Comparison of ENCODE assay signal across 8 mouse cellular contexts in genomic region chr1:192444658-192445447, GRCm38 (mm10).
DNase-seq lines count a peak whose midpoint lies in the region; ATAC-seq and TF ChIP-seq lines count a peak whose summit lies in the region.

No protein-coding gene starts in this region.

- H3K4me2 ChIP-seq in forebrain, embryonic 13.5 days, result peak overlapping the region; percentile 21
- no peak overlapping the region for H3K4me2 ChIP-seq in hindbrain, embryonic 14.5 days (replicated peaks)
- no peak overlapping the region for H3K4me2 ChIP-seq in midbrain, embryonic 16.5 days (ENCODE audit: low read length)

- no peaks in the 10 kb centered on the region for H3K4me1 ChIP-seq in ES-Bruce4 (ENCODE audit: control insufficient read depth, insufficient read depth, low read length)
- peaks cover 34% of the 10 kb centered on the region for H3K4me1 ChIP-seq in forebrain, embryonic 13.5 days
- H3K4me1 ChIP-seq in hindbrain, embryonic 14.5 days (replicated peaks; ENCODE audit: control insufficient read depth, insufficient read depth, low read length), result peaks cover 18% of the 10 kb centered on the region
- H3K4me1 ChIP-seq in midbrain, embryonic 16.5 days (ENCODE audit: control insufficient read depth, insufficient read depth, low read length), result peaks cover 21% of the 10 kb centered on the region

- no peaks in the 10 kb centered on the region for H3K9me3 ChIP-seq in ES-Bruce4 (replicated peaks; ENCODE audit: control insufficient read depth, insufficient read depth, low read length, poor library complexity, severe bottlenecking)
- H3K9me3 ChIP-seq in forebrain, embryonic 13.5 days (replicated peaks), result no peaks in the 10 kb centered on the region
- H3K9me3 ChIP-seq in hindbrain, embryonic 14.5 days (ENCODE audit: control insufficient read depth, low read length), result no peaks in the 10 kb centered on the region
- H3K9me3 ChIP-seq in midbrain, embryonic 16.5 days (replicated peaks; ENCODE audit: control insufficient read depth, low read length, poor library complexity, severe bottlenecking), result no peaks in the 10 kb centered on the region

- H3K27ac ChIP-seq in ES-Bruce4 (ENCODE audit: insufficient read depth, low read length), result no peak overlapping the region
- peak overlapping the region; percentile 79 for H3K27ac ChIP-seq in forebrain, embryonic 13.5 days
- peak overlapping the region; percentile 64 for H3K27ac ChIP-seq in hindbrain, embryonic 14.5 days
- peak overlapping the region; percentile 63 for H3K27ac ChIP-seq in midbrain, embryonic 16.5 days (ENCODE audit: low read length)

- no peak for TF ChIP-seq CTCF in ES-Bruce4 (IDR thresholded peaks at IDR 0.05; ENCODE audit: low read depth, low read length)
- TF ChIP-seq CTCF in brain, embryonic 14.5 days (IDR thresholded peaks at IDR 0.05; ENCODE audit: borderline replicate concordance, extremely low read depth, insufficient read depth, insufficient read length), result no peak

- no peaks in the 10 kb centered on the region for H3K36me3 ChIP-seq in ES-Bruce4 (ENCODE audit: control insufficient read depth, insufficient read depth, low read length, poor library complexity, severe bottlenecking)
- H3K36me3 ChIP-seq in forebrain, embryonic 13.5 days (ENCODE audit: poor library complexity, severe bottlenecking), result no peaks in the 10 kb centered on the region
- H3K36me3 ChIP-seq in hindbrain, embryonic 14.5 days (replicated peaks; ENCODE audit: control insufficient read depth, insufficient read depth), result no peaks in the 10 kb centered on the region
- H3K36me3 ChIP-seq in midbrain, embryonic 16.5 days (ENCODE audit: control insufficient read depth, insufficient read depth, low read length), result no peaks in the 10 kb centered on the region

- peak; percentile 89 for ATAC-seq in forebrain, embryonic 13.5 days
- peak; percentile 80 for ATAC-seq in hindbrain, embryonic 14.5 days (ENCODE audit: low FRiP score)
- ATAC-seq in midbrain, embryonic 16.5 days, result peak; percentile 78

- no peak for TF ChIP-seq POLR2A in ES-Bruce4 (IDR thresholded peaks at IDR 0.05; ENCODE audit: insufficient read depth, low read length)
- no peak for TF ChIP-seq POLR2A in brain, embryonic 14.5 days (IDR thresholded peaks at IDR 0.05; ENCODE audit: borderline replicate concordance, extremely low read depth, insufficient read depth, insufficient read length, poor library complexity, severe bottlenecking)

- peak; percentile 97 for DNase-seq in brain, embryonic 14.5 days (ENCODE audit: low read depth)
- peak; percentile 70 for DNase-seq in hindbrain, embryonic 14.5 days (ENCODE audit: low spot score)
- peak; percentile 40 to 68 for DNase-seq in layer of hippocampus, postnatal 36 days
- peak; percentile 41 for DNase-seq in urinary bladder, postnatal 10 days (ENCODE audit: low spot score)
- DNase-seq in spleen, postnatal 36 days (ENCODE audit: low spot score in 2 of 2), result no peak

- peak overlapping the region; percentile 57; the same call in 1 of the 2 replicates for H3K4me3 ChIP-seq in ES-Bruce4 (ENCODE audit: low read depth, low read length)
- H3K4me3 ChIP-seq in forebrain, embryonic 13.5 days, result no peak overlapping the region
- H3K4me3 ChIP-seq in hindbrain, embryonic 14.5 days (replicated peaks; ENCODE audit: low read length), result no peak overlapping the region
- no peak overlapping the region for H3K4me3 ChIP-seq in midbrain, embryonic 16.5 days (ENCODE audit: low read depth, low read length)

- no peak for TF ChIP-seq EP300 in ES-Bruce4 (IDR thresholded peaks at IDR 0.05; ENCODE audit: insufficient read depth, low read depth, low read length)

- WGBS in forebrain, embryonic 13.5 days, result 22% methylated on average over 7 of the region's 7 CpGs
- WGBS in hindbrain, embryonic 14.5 days, result 54% methylated on average over 7 of the region's 7 CpGs
- 31% methylated on average over 7 of the region's 7 CpGs for WGBS in midbrain, embryonic 16.5 days

- H3K9ac ChIP-seq in ES-Bruce4 (ENCODE audit: low read depth, poor library complexity, severe bottlenecking), result peak overlapping the region; percentile 47; the same call in 1 of the 2 replicates
- 0 out of 2 replicates have a peak overlapping the region, but pooled peaks have one; percentile 34 for H3K9ac ChIP-seq in forebrain, embryonic 13.5 days
- no peak overlapping the region for H3K9ac ChIP-seq in hindbrain, embryonic 14.5 days
- no peak overlapping the region for H3K9ac ChIP-seq in midbrain, embryonic 16.5 days (ENCODE audit: low read depth, low read length)

- H3K27me3 ChIP-seq in ES-Bruce4 (ENCODE audit: control insufficient read depth, insufficient read depth, low read length, poor library complexity, severe bottlenecking), result no peaks in the 10 kb centered on the region
- no peaks in the 10 kb centered on the region for H3K27me3 ChIP-seq in forebrain, embryonic 13.5 days
- no peaks in the 10 kb centered on the region for H3K27me3 ChIP-seq in hindbrain, embryonic 14.5 days (ENCODE audit: control insufficient read depth, insufficient read depth, low read length)
- no peaks in the 10 kb centered on the region for H3K27me3 ChIP-seq in midbrain, embryonic 16.5 days (ENCODE audit: control insufficient read depth, insufficient read depth, low read depth, low read length)

Comparison
In these comparisons a context has a peak if more than half of its experiments do, and no peak if none do; other contexts are left out.
1. H3K9ac ChIP-seq: peak in ES-Bruce4 (single experiment) and forebrain, embryonic 13.5 days (single experiment); none in hindbrain, embryonic 14.5 days (single experiment) and midbrain, embryonic 16.5 days (single experiment).
2. DNase-seq: peak in brain, embryonic 14.5 days (single experiment), hindbrain, embryonic 14.5 days (single experiment), layer of hippocampus, postnatal 36 days (2 of 2) and urinary bladder, postnatal 10 days (single experiment); none in spleen, postnatal 36 days (0 of 2).
3. Peak in every context shown above with its lines, with median percentiles within 50 percentile points of each other: ATAC-seq.